Mouse (Mus musculus) liver, postnatal 0 days (tissue): ENCODE measurements around the gene Vps37b.

Experiments
- CTCF ChIP-seq: sonication (generic); IDR thresholded peaks from 2 replicates; pipeline ENCODE4 v1.5.1; 2016; ENCODE audit warnings: antibody characterized with exemption, low read depth
- EP300 ChIP-seq: IDR thresholded peaks from 2 replicates; pipeline ENCODE4 v1.6.1; 2016; ENCODE audit warnings: antibody characterized with exemption, low read depth, mild to moderate bottlenecking

DNA sequence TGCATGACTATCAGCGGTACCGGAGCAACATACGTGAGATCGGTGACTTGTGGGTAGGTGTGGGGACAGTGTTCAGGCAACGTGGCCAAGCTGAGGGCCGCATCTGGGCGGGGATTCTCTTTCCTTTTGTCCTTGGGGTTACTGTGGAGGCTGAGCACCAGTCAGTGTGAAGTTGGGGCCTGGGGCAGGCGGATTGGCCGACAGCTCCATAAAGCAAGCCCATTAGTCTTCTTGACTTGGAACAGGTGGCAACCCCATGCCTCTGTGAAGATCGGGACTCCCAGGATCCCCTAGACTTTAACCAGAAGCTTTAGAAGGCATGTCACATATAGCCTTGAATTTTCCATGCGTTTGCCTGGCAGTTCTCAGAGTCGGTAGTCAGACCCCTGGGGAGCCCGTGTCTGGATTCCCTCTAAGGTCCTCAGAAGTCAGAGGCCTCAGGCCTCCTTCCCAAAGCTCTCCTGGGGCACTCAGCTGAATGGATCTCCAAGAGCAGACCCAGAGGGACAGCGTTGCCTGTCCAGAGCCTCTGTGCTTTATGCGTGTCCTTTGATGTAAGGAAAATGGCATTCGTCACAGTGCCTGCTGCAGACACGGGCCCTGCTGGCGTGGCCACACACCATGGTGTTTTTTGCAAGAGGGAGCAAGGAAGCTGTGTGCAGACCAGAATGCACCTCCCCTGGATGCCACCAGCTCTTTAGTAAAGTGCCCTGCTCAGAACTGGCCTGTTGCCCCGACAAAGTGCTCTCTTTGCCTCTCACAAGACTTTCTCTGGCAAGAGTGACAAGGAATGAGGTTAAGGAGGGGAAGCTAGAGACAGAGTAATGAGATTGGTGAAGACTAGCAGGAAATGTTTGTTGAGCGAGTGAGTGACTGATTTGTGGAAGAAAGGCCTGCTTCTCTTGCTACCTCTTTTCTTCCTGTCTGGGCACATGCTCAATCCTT lies 41.9 kb downstream of the Vps37b start:
- TF ChIP-seq CTCF (no peak), EP300 (no peak)
